ENCODE assay signal across 8 mouse cellular contexts in genomic region chr2:35265296-35265695, GRCm38 (mm10). TPM values are rescaled to one million over a fixed set of nuclear protein-coding genes. Genes with fewer than 3 reads are reported as not detected.
DNase-seq lines count a peak whose midpoint lies in the region; ATAC-seq and TF ChIP-seq lines count a peak whose summit lies in the region.

No protein-coding gene starts in this region.

- no peak overlapping the region for H3K4me3 ChIP-seq in embryonic facial prominence, embryonic 14.5 days (ENCODE audit: low read depth, low read length)
- no peak overlapping the region for H3K4me3 ChIP-seq in midbrain, postnatal 0 days (ENCODE audit: low read depth, low read length)

- no peaks in the 10 kb centered on the region for H3K36me3 ChIP-seq in embryonic facial prominence, embryonic 14.5 days (ENCODE audit: control insufficient read depth, insufficient read depth, low read length)
- H3K36me3 ChIP-seq in midbrain, postnatal 0 days (ENCODE audit: insufficient read depth, low read length), result no peaks in the 10 kb centered on the region

- no peaks in the 10 kb centered on the region for H3K9me3 ChIP-seq in embryonic facial prominence, embryonic 14.5 days (ENCODE audit: control insufficient read depth, low read length)
- no peaks in the 10 kb centered on the region for H3K9me3 ChIP-seq in midbrain, postnatal 0 days (ENCODE audit: low read length)

- peak; percentile 88 for ATAC-seq in embryonic facial prominence, embryonic 14.5 days (ENCODE audit: low read depth)
- peak; percentile 75 for ATAC-seq in midbrain, postnatal 0 days (ENCODE audit: low FRiP score)

- H3K27ac ChIP-seq in embryonic facial prominence, embryonic 14.5 days (replicated peaks; ENCODE audit: low read depth, low read length), result peak overlapping the region; percentile 78
- H3K27ac ChIP-seq in midbrain, postnatal 0 days (ENCODE audit: low read depth, low read length), result no peak overlapping the region

- peak; percentile 48 to 82 for DNase-seq in adrenal gland, adult (ENCODE audit: inconsistent age in 2 of 2, low spot score in 1 of 2)
- DNase-seq in adrenal gland, postnatal 4 days (ENCODE audit: low spot score in 2 of 2), result no peak
- peak; percentile 39 to 55 for DNase-seq in CD8-positive naive resting alpha-beta T cell, adult 2 months (ENCODE audit: low read depth in 2 of 2, low spot score in 2 of 2)
- DNase-seq in embryonic facial prominence, embryonic 14.5 days (ENCODE audit: low spot score), result peak; percentile 96
- peak; percentile 75 to 82 for DNase-seq in heart, postnatal 10 days
- DNase-seq in left cerebral cortex, postnatal 10 days (ENCODE audit: extremely low spot score in 1 of 2, low spot score in 2 of 2), result peak; percentile 57 to 72
- peak; percentile 88 for DNase-seq in midbrain, postnatal 0 days (ENCODE audit: low spot score)
- peak; percentile 65 for DNase-seq in thymus, postnatal 25 days

- H3K4me2 ChIP-seq in embryonic facial prominence, embryonic 14.5 days (ENCODE audit: low read depth, low read length), result peak overlapping the region; percentile 18
- no peak overlapping the region for H3K4me2 ChIP-seq in midbrain, postnatal 0 days (ENCODE audit: low read depth, low read length, poor library complexity, severe bottlenecking)

- no peak overlapping the region; the same call in 1 of the 2 replicates for H3K9ac ChIP-seq in embryonic facial prominence, embryonic 14.5 days (ENCODE audit: low read depth, low read length)
- H3K9ac ChIP-seq in midbrain, postnatal 0 days (replicated peaks; ENCODE audit: low read length, poor library complexity, severe bottlenecking), result no peak overlapping the region

- H3K4me1 ChIP-seq in embryonic facial prominence, embryonic 14.5 days (ENCODE audit: control insufficient read depth, insufficient read depth, low read length), result peaks cover 68% of the 10 kb centered on the region
- no peaks in the 10 kb centered on the region for H3K4me1 ChIP-seq in midbrain, postnatal 0 days (ENCODE audit: insufficient read depth, low read length)

- 15% methylated on average over 8 of the region's 8 CpGs for WGBS in embryonic facial prominence, embryonic 14.5 days
- WGBS in midbrain, postnatal 0 days, result 40% methylated on average over 8 of the region's 8 CpGs

- no peaks in the 10 kb centered on the region for H3K27me3 ChIP-seq in embryonic facial prominence, embryonic 14.5 days (replicated peaks; ENCODE audit: control insufficient read depth, insufficient read depth, low read length)
- no peaks in the 10 kb centered on the region for H3K27me3 ChIP-seq in midbrain, postnatal 0 days (ENCODE audit: insufficient read depth, low read length)

- TF ChIP-seq CTCF in midbrain, postnatal 0 days (IDR thresholded peaks at IDR 0.05), result peak; percentile 87

- intact Hi-C loops in heart, postnatal 10 days (cut with DNase I), result loop anchor here (10.0 kb wide), 1 partner anchor 220 kb away; no protein-coding TSS in a partner anchor
- intact Hi-C loops in left cerebral cortex, postnatal 10 days (cut with DNase I), result loop anchor here (5.0 kb wide), 1 partner anchor 48 kb away; no protein-coding TSS in a partner anchor

RNA-seq across cellular contexts. Expression of gene Gsn, which starts 9.1 kb away (rescaled TPM):
- 100 to 1,000 TPM; 136 to 137 TPM for total RNA-seq in adrenal gland, postnatal 4 days (2021)
- 359 and 397 TPM in 2 replicates for polyA plus RNA-seq in embryonic facial prominence, embryonic 14.5 days (2014; fragmentation: Nextera tagmentation; extraction: Ambion mirVana)
- total RNA-seq in heart, postnatal 10 days (2021), result 100 to 1,000 TPM; 213 to 249 TPM
- 10 to 100 TPM; 28.3 to 36.7 TPM for total RNA-seq in left cerebral cortex, postnatal 10 days (2021)
- total RNA-seq in midbrain, postnatal 0 days (2014; rRNA removed), result 23.4 and 39.1 TPM in 2 replicates
- 26.2 and 28.5 TPM in 2 replicates for polyA plus RNA-seq in midbrain, postnatal 0 days (2015; fragmentation: Nextera tagmentation; extraction: Ambion mirVana)

Comparison
In these comparisons a context has a peak if more than half of its experiments do, and no peak if none do; other contexts are left out.
1. DNase-seq: peak in adrenal gland, adult (2 of 2), CD8-positive naive resting alpha-beta T cell, adult 2 months (2 of 2), embryonic facial prominence, embryonic 14.5 days (single experiment), heart, postnatal 10 days (2 of 2), left cerebral cortex, postnatal 10 days (2 of 2), midbrain, postnatal 0 days (single experiment) and thymus, postnatal 25 days (single experiment); none in adrenal gland, postnatal 4 days (0 of 2).